Mouse (Mus musculus): ENCODE results near the gene 7530416G11Rik. TPM values are rescaled to one million over a fixed set of nuclear protein-coding genes. Genes with fewer than 3 reads are reported as not detected.

Gene 7530416G11Rik
- polyA plus RNA-seq, 1 experiment from 2014 or later, result not detected

GRCm38 (mm10) chr15:85477584-85477983, 25.4 kb downstream of the 7530416G11Rik start:
- Histone ChIP-seq H3K9ac (no peak overlapping the region), H3K4me2 (replicated peaks) (no peak overlapping the region), H3K9me3 (no peaks in the 10 kb centered on the region), H3K27ac (no peak overlapping the region), H3K36me3 (0 out of 2 replicates have a peak, but pooled peaks cover 3% of the 10 kb centered on the region), H3K4me1 (0 out of 2 replicates have a peak, but pooled peaks cover 3% of the 10 kb centered on the region), H3K4me3 (no peak overlapping the region), H3K27me3 (peaks cover 13% of the 10 kb centered on the region; the same call in 1 of the 2 replicates)
- WGBS, result 18% methylated on average over 1 of the region's 1 CpGs
- no peak for ATAC-seq (ENCODE audit: low FRiP score, low read depth)

- Histone ChIP-seq H3K27ac (no peak overlapping the region), H3K4me2 (replicated peaks) (no peak overlapping the region), H3K27me3 (no peaks in the 10 kb centered on the region), H3K4me3 (no peak overlapping the region), H3K9ac (no peak overlapping the region), H3K4me1 (no peaks in the 10 kb centered on the region), H3K36me3 (peaks cover 8% of the 10 kb centered on the region; the same call in 1 of the 2 replicates), H3K9me3 (no peaks in the 10 kb centered on the region)
- WGBS, result 64% methylated on average over 3 of the region's 3 CpGs
- ATAC-seq (ENCODE audit: low FRiP score, low read depth), result no peak
Observed at GRCm38 (mm10) chr15:85474697-85475096, 28.3 kb downstream of the 7530416G11Rik start.

GRCm38 (mm10) chr15:85469401-85469800, 33.6 kb downstream of the 7530416G11Rik start:
- WGBS, result 89% methylated on average over 6 of the region's 6 CpGs
- Histone ChIP-seq H3K9me3 (no peaks in the 10 kb centered on the region), H3K27ac (no peak overlapping the region), H3K4me3 (no peak overlapping the region), H3K36me3 (peaks cover 51% of the 10 kb centered on the region), H3K9ac (no peak overlapping the region), H3K4me2 (replicated peaks) (no peak overlapping the region), H3K4me1 (no peaks in the 10 kb centered on the region), H3K27me3 (no peaks in the 10 kb centered on the region)
- no peak for ATAC-seq (ENCODE audit: low FRiP score, low read depth)

- H3K9me3 ChIP-seq, result no peaks in the 10 kb centered on the region
- 0 out of 2 replicates have a peak, but pooled peaks cover 3% of the 10 kb centered on the region for H3K4me1 ChIP-seq
- H3K27me3 ChIP-seq, result no peaks in the 10 kb centered on the region
- no peak for ATAC-seq (ENCODE audit: low FRiP score, low read depth)
- H3K27ac ChIP-seq, result no peak overlapping the region
- no peak overlapping the region for H3K9ac ChIP-seq
- H3K4me3 ChIP-seq, result no peak overlapping the region
- H3K4me2 ChIP-seq (replicated peaks), result no peak overlapping the region
- WGBS, result 90% methylated on average over 5 of the region's 5 CpGs
- peaks cover 77% of the 10 kb centered on the region for H3K36me3 ChIP-seq
Observed at GRCm38 (mm10) chr15:85466456-85467067, 36.5 kb downstream of the 7530416G11Rik start.

GRCm38 (mm10) chr15:85464823-85465565, 38.0 kb downstream of the 7530416G11Rik start:
- 0 out of 2 replicates have a peak, but pooled peaks cover 3% of the 10 kb centered on the region for H3K4me1 ChIP-seq
- no peak overlapping the region for H3K27ac ChIP-seq
- no peak overlapping the region for H3K9ac ChIP-seq
- 61% methylated on average over 10 of the region's 10 CpGs for WGBS
- H3K36me3 ChIP-seq, result peaks cover 85% of the 10 kb centered on the region
- no peak overlapping the region for H3K4me3 ChIP-seq
- no peaks in the 10 kb centered on the region for H3K9me3 ChIP-seq
- ATAC-seq (ENCODE audit: low FRiP score, low read depth), result no peak
- no peaks in the 10 kb centered on the region for H3K27me3 ChIP-seq
- H3K4me2 ChIP-seq (replicated peaks), result no peak overlapping the region

- no peaks in the 10 kb centered on the region for H3K27me3 ChIP-seq
- no peak overlapping the region for H3K27ac ChIP-seq
- no peak for ATAC-seq (ENCODE audit: low FRiP score, low read depth)
- H3K4me2 ChIP-seq (replicated peaks), result no peak overlapping the region
- H3K4me1 ChIP-seq, result 0 out of 2 replicates have a peak, but pooled peaks cover 3% of the 10 kb centered on the region
- H3K4me3 ChIP-seq, result no peak overlapping the region
- WGBS, result 17% methylated on average over 5 of the region's 5 CpGs
- no peak overlapping the region for H3K9ac ChIP-seq
- peaks cover 88% of the 10 kb centered on the region for H3K36me3 ChIP-seq
- no peaks in the 10 kb centered on the region for H3K9me3 ChIP-seq
Observed at GRCm38 (mm10) chr15:85464190-85464589, 38.8 kb downstream of the 7530416G11Rik start.

GRCm38 (mm10) chr15:85463027-85463790, 39.8 kb downstream of the 7530416G11Rik start:
- peaks cover 88% of the 10 kb centered on the region for H3K36me3 ChIP-seq

GRCm38 (mm10) chr15:85462138-85462537, 40.9 kb downstream of the 7530416G11Rik start:
- Histone ChIP-seq H3K9ac (no peak overlapping the region), H3K27ac (no peak overlapping the region), H3K27me3 (no peaks in the 10 kb centered on the region), H3K4me3 (no peak overlapping the region), H3K9me3 (no peaks in the 10 kb centered on the region), H3K4me1 (0 out of 2 replicates have a peak, but pooled peaks cover 3% of the 10 kb centered on the region), H3K36me3 (peaks cover 79% of the 10 kb centered on the region), H3K4me2 (replicated peaks) (no peak overlapping the region)
- WGBS, result 92% methylated on average over 4 of the region's 4 CpGs
- no peak for ATAC-seq (ENCODE audit: low FRiP score, low read depth)

More at GRCm38 (mm10) chr15:85463027-85463790, 39.8 kb downstream of the 7530416G11Rik start:
- no peak for ATAC-seq (ENCODE audit: low FRiP score, low read depth)
- no peak overlapping the region for H3K9ac ChIP-seq
- no peaks in the 10 kb centered on the region for H3K27me3 ChIP-seq
- no peaks in the 10 kb centered on the region for H3K9me3 ChIP-seq
- 69% methylated on average over 13 of the region's 13 CpGs for WGBS
- no peak overlapping the region for H3K4me2 ChIP-seq (replicated peaks)
- H3K4me3 ChIP-seq, result no peak overlapping the region
- H3K27ac ChIP-seq, result no peak overlapping the region
- 0 out of 2 replicates have a peak, but pooled peaks cover 3% of the 10 kb centered on the region for H3K4me1 ChIP-seq

- Histone ChIP-seq H3K27me3 (no peaks in the 10 kb centered on the region), H3K27ac (no peak overlapping the region), H3K9ac (no peak overlapping the region), H3K4me2 (replicated peaks) (no peak overlapping the region), H3K36me3 (peaks cover 74% of the 10 kb centered on the region), H3K4me3 (no peak overlapping the region), H3K4me1 (peaks cover 9% of the 10 kb centered on the region; the same call in 1 of the 2 replicates), H3K9me3 (no peaks in the 10 kb centered on the region)
- no peak for ATAC-seq (ENCODE audit: low FRiP score, low read depth)
- 92% methylated on average over 4 of the region's 4 CpGs for WGBS
Observed at GRCm38 (mm10) chr15:85461541-85461940, 41.5 kb downstream of the 7530416G11Rik start.

- Histone ChIP-seq H3K4me3 (no peak overlapping the region), H3K9me3 (no peaks in the 10 kb centered on the region), H3K9ac (no peak overlapping the region), H3K4me2 (replicated peaks) (no peak overlapping the region), H3K27ac (no peak overlapping the region), H3K36me3 (peaks cover 68% of the 10 kb centered on the region), H3K4me1 (peaks cover 13% of the 10 kb centered on the region; the same call in 1 of the 2 replicates), H3K27me3 (no peaks in the 10 kb centered on the region)
- ATAC-seq (ENCODE audit: low FRiP score, low read depth), result no peak
- 66% methylated on average over 4 of the region's 4 CpGs for WGBS
Observed at GRCm38 (mm10) chr15:85458631-85459082, 44.4 kb downstream of the 7530416G11Rik start.

GRCm38 (mm10) chr15:85457838-85458237, 45.2 kb downstream of the 7530416G11Rik start:
- ATAC-seq (ENCODE audit: low FRiP score, low read depth), result no peak
- no peak overlapping the region for H3K4me3 ChIP-seq
- H3K9ac ChIP-seq, result no peak overlapping the region
- H3K4me2 ChIP-seq (replicated peaks), result no peak overlapping the region
- peaks cover 10% of the 10 kb centered on the region; the same call in 1 of the 2 replicates for H3K4me1 ChIP-seq
- peaks cover 61% of the 10 kb centered on the region for H3K36me3 ChIP-seq
- WGBS, result 62% methylated on average over 8 of the region's 8 CpGs
- no peak overlapping the region for H3K27ac ChIP-seq
- H3K27me3 ChIP-seq, result no peaks in the 10 kb centered on the region
- no peaks in the 10 kb centered on the region for H3K9me3 ChIP-seq
